Mouse (Mus musculus) forebrain, embryonic 14.5 days (tissue): ENCODE data around the gene Rpe. TPM values are rescaled to one million over a fixed set of nuclear protein-coding genes. Genes with fewer than 3 reads are reported as not detected.
A peak's percentile ranks its signal among the peaks of the same experiment; 100 is the strongest.
"Not testable (repeated sequence)": the region's sequence is repeated elsewhere in the genome, so short reads cannot be mapped to it uniquely, and the experiment has no call there.

Source experiments
- ATAC-seq: fragments of 200-750 bp; cut with Nextera tagmentation; 2 replicates; pipeline ENCODE4 v1.8.0; 2017; ENCODE audit warnings: mild to moderate bottlenecking, moderate library complexity
- DNase-seq: peaks from one replicate; pipeline ENCODE4 v3.0.0-alpha.2; 2015; ENCODE audit warnings: low spot score
- H3K27ac ChIP-seq: fragments of 300-500 bp; sonication (generic); 2 replicates; pipeline ENCODE4 v1.5.1; 2014; ENCODE audit warnings: low read depth, mild to moderate bottlenecking, control low read depth, low read length, moderate library complexity
- H3K27me3 ChIP-seq: fragments of 300-500 bp; sonication (generic); replicated peaks from 2 replicates; pipeline ENCODE4 v1.6.1; 2014; ENCODE audit warnings: low read length, control low read depth, mixed read lengths; ENCODE audit not compliant: control insufficient read depth, insufficient read depth
- H3K36me3 ChIP-seq: fragments of 300-500 bp; sonication (generic); 2 replicates; pipeline ENCODE4 v1.6.1; 2014; ENCODE audit warnings: low read length, control low read depth; ENCODE audit not compliant: control insufficient read depth, insufficient read depth
- H3K4me1 ChIP-seq: fragments of 300-500 bp; sonication (generic); 2 replicates; pipeline ENCODE4 v1.6.1; 2014; ENCODE audit warnings: antibody characterized with exemption, low read length, control low read depth; ENCODE audit not compliant: control insufficient read depth, insufficient read depth
- H3K4me2 ChIP-seq: fragments of 300-500 bp; sonication (generic); 2 replicates; pipeline ENCODE4 v1.6.1; 2014; ENCODE audit warnings: mild to moderate bottlenecking, control low read depth, low read length
- H3K4me3 ChIP-seq: fragments of 300-500 bp; sonication (generic); 2 replicates; pipeline ENCODE4 v1.5.1; 2014; ENCODE audit warnings: low read depth, low read length, control low read depth
- H3K9ac ChIP-seq: fragments of 300-500 bp; sonication (generic); 2 replicates; pipeline ENCODE4 v1.6.1; 2014; ENCODE audit warnings: mild to moderate bottlenecking, low read length, control low read depth, moderate library complexity
- H3K9me3 ChIP-seq: fragments of 300-500 bp; sonication (generic); replicated peaks from 2 replicates; pipeline ENCODE4 v1.6.1; 2016; ENCODE audit warnings: low read length, control low read depth, mixed read lengths; ENCODE audit not compliant: control insufficient read depth
- WGBS: fragments of 180-500 bp; shearing (Covaris S2); extraction: QIAGEN DNeasy Blood & Tissue Kit; methylation state at CpG from one replicate; pipeline ENCODE4 v1.1.7; 2014; 5-methylcytosine and 5-hydroxymethylcytosine counted together
- polyA plus RNA-seq: library from polyadenylated mRNA; unstranded; fragments of >200 nt; fragmentation: Nextera tagmentation; extraction: Ambion mirVana; gene quantifications from 2 replicates; pipeline ENCODE4 v1.2.1, GENCODE M21; 2014

Gene Rpe
- polyA plus RNA-seq, 1 experiment from 2014 or later: 47.9 TPM

- 54% methylated on average over 1 of the region's 1 CpGs for WGBS
- no peaks in the 10 kb centered on the region for H3K27me3 ChIP-seq
- no peak overlapping the region for H3K4me3 ChIP-seq
- H3K4me1 ChIP-seq: no peaks in the 10 kb centered on the region; the same call in 1 of the 2 replicates
- ATAC-seq (no peak), DNase-seq (no peak)
- no peak overlapping the region for H3K4me2 ChIP-seq
- H3K27ac ChIP-seq: no peak overlapping the region
- H3K9me3 ChIP-seq: no peaks in the 10 kb centered on the region
- no peaks in the 10 kb centered on the region for H3K36me3 ChIP-seq
- no peak overlapping the region for H3K9ac ChIP-seq
These were observed 8.3 kb upstream of the Rpe start for GRCm38 (mm10) chr1:66692308-66692707.

DNA sequence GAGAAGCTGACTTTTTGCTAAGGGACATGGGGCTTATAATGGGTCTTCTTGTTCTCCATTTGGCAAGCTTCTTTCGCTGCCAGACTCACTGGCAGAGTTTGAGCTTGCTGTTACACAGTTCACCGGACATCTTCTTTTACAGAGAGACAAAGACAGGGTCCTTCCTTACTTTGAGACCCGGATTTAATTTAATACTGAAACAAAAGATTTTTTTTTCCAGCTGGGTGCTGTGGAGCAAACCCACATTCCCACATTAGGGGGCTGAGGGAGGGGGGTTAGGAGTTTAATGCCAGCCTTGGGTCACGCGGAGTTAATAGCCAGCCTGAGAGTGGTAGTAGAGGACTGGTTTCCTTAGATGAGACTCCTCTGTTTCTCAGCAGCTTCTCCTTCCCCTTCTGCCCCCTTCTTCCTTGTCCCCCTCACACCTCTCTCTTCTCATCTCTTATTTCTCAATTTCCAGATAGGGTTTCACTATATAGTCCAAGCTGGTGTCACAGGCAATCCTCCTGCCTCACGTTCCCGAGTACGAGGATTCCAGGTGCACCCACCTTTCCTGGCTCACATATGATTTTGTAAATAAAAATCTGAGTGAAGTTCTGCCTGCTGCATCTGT is 7.7 kb upstream of the Rpe start:
- H3K4me1 ChIP-seq: no peaks in the 10 kb centered on the region; the same call in 1 of the 2 replicates
- no peaks in the 10 kb centered on the region for H3K36me3 ChIP-seq
- no peak overlapping the region for H3K4me2 ChIP-seq
- DNase-seq: peak; percentile 9
- H3K9ac ChIP-seq: no peak overlapping the region
- H3K4me3 ChIP-seq: no peak overlapping the region
- ATAC-seq: no peak
- no peak overlapping the region for H3K27ac ChIP-seq
- no peaks in the 10 kb centered on the region for H3K27me3 ChIP-seq
- no peaks in the 10 kb centered on the region for H3K9me3 ChIP-seq
- WGBS: 54% methylated on average over 8 of the region's 8 CpGs

GRCm38 (mm10) chr1:66694266-66694665 is 6.4 kb upstream of the Rpe start:
- H3K36me3 ChIP-seq: no peaks in the 10 kb centered on the region
- no peaks in the 10 kb centered on the region for H3K9me3 ChIP-seq
- H3K27me3 ChIP-seq: no peaks in the 10 kb centered on the region
- H3K4me2 ChIP-seq: no peak overlapping the region
- DNase-seq: no peak
- no peak overlapping the region for H3K27ac ChIP-seq
- H3K4me1 ChIP-seq: no peaks in the 10 kb centered on the region; the same call in 1 of the 2 replicates
- no peak overlapping the region for H3K9ac ChIP-seq
- H3K4me3 ChIP-seq: no peak overlapping the region
- WGBS: 86% methylated on average over 5 of the region's 5 CpGs
- ATAC-seq: no peak

DNA sequence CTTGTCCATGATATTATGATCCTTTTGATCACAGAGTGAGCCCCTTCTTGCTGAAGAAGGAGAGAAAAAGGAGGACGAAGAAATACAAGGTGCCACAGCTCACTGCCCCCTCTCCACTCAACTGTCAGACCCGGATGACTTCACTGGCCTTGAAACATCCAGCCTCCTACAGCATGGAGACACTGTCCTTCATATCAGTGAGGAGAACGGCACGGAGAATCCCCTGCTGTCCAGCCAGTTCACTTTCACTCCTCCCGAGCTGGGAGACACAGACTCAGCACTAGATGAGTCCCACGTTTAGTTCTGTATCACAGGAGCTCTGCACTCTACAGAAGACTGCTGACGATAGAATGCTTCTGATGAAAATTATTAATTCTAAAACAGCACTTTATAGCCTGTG is 5.3 kb upstream of the Rpe start:
- no peak overlapping the region for H3K4me3 ChIP-seq
- no peaks in the 10 kb centered on the region for H3K27me3 ChIP-seq
- 73% methylated on average over 7 of the region's 7 CpGs for WGBS
- ATAC-seq: no peak
- no peak overlapping the region for H3K27ac ChIP-seq
- no peak overlapping the region for H3K9ac ChIP-seq
- no peak for DNase-seq
- no peaks in the 10 kb centered on the region; the same call in 1 of the 2 replicates for H3K4me1 ChIP-seq
- no peak overlapping the region for H3K4me2 ChIP-seq
- no peaks in the 10 kb centered on the region for H3K36me3 ChIP-seq
- no peaks in the 10 kb centered on the region for H3K9me3 ChIP-seq

DNA sequence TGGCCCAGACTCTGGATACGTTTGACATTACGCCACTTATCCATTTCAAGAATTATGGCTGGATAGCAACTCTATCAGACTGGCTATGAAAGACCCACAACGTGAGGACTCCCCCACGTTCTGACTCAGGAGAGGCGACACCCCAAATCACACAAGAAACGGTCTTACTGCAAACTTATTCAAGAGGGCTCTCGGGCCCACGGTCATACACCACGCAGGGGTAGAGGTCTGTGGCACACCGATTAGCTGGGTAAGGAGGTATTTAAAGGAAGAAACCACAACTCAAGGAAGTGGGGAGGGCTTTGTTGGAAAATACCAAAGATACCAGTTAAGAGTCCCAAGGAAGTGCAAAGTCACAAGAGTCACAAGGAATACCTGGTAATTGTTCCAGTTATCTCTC is 1.0 kb upstream of the Rpe start:
- not testable (repeated sequence) for H3K4me3 ChIP-seq, H3K9ac ChIP-seq, H3K4me2 ChIP-seq, H3K27me3 ChIP-seq, ATAC-seq, H3K9me3 ChIP-seq, H3K27ac ChIP-seq, H3K36me3 ChIP-seq, DNase-seq, H3K4me1 ChIP-seq
- 84% methylated on average over 10 of the region's 10 CpGs for WGBS

DNA sequence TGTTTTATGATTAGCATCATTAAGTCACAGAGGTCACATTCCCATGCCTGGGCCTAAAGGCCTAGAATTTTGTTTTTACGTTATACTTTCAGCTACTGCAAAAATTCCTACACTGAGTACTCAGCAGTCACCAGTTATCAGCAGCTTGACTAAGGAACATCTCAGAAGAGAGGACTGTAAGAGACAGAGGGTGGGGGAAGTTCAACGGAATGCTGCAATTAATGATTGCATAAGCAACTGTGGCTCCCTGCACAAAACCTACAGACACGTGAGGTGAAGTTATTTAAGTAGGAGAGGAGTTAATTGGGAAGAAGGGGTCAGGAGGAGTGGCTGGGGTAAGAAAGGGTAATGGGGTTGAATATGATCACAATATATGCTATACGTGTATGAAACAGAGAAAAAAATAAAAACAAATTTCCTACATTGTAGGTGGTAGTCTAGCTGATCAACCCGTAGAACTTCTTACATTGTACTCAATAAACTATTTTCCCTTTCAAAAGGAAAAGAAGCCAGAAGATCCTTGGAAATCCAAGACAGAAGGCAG is 410 bp upstream of the Rpe start:
- Histone ChIP-seq H3K27ac (no peak overlapping the region), H3K4me3 (peak overlapping the region; percentile 81), H3K9ac (peak overlapping the region; percentile 80; the same call in 1 of the 2 replicates), H3K27me3 (no peaks in the 10 kb centered on the region), H3K4me1 (peaks cover 7% of the 10 kb centered on the region), H3K4me2 (peak overlapping the region; percentile 37), H3K9me3 (no peaks in the 10 kb centered on the region), H3K36me3 (no peaks in the 10 kb centered on the region)
- no peak for DNase-seq
- ATAC-seq: no peak; the same call in none of the 2 replicates
- 50% methylated on average over 5 of the region's 5 CpGs for WGBS

- H3K27me3 ChIP-seq: no peaks in the 10 kb centered on the region
- WGBS: 36% methylated on average over 2 of the region's 2 CpGs
These were observed 927 bp downstream of the Rpe start for GRCm38 (mm10) chr1:66701576-66701940.

DNA sequence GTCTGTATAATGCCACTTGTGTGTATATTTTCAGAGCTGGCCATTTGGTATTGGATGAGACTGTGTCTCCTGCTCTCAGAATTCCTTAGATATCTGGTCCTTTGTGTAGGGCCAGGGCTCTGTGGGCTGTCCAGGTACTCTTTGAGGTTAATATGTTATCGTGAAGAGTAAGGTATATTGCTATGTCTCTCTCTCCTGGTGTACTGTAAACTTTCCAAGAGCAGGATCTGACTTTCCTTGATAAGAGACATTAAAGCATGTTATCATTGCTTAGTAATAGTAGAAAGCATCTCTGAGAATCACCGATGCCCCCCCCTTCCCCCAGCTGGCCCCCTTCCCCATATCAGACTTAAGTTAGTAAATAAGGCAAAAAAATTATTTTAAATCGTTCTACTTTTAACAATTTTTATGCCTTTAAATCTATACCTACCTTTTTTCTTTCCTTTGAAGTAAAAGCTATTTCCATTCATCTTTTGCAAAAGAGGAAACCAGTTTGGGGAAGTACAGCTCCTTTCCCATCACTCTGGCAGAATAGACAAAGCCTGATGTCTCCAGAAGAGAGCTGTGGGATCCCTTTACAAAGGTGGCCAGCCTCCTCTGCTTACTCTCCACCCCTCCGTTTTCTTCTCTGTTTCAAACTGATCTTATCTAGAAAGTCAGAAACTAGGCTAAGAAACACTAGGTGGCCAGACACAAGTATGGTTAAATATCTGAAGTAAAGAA is 2.2 kb downstream of the Rpe start:
- Histone ChIP-seq H3K9me3 (no peaks in the 10 kb centered on the region), H3K36me3 (peaks cover 3% of the 10 kb centered on the region; the same call in 1 of the 2 replicates), H3K9ac (0 out of 2 replicates have a peak overlapping the region, but pooled peaks have one; percentile 3), H3K4me2 (0 out of 2 replicates have a peak overlapping the region, but pooled peaks have one; percentile 5), H3K27ac (no peak overlapping the region), H3K27me3 (no peaks in the 10 kb centered on the region), H3K4me1 (peaks cover 7% of the 10 kb centered on the region), H3K4me3 (no peak overlapping the region)
- DNase-seq (no peak), ATAC-seq (no peak)
- WGBS: 88% methylated on average over 4 of the region's 4 CpGs

More at GRCm38 (mm10) chr1:66701576-66701940, 927 bp downstream of the Rpe start:
- peaks cover 7% of the 10 kb centered on the region for H3K4me1 ChIP-seq
- H3K9ac ChIP-seq: peak overlapping the region; percentile 80
- ATAC-seq (no peak), DNase-seq (no peak)
- H3K9me3 ChIP-seq: no peaks in the 10 kb centered on the region
- peak overlapping the region; percentile 81 for H3K4me3 ChIP-seq
- H3K36me3 ChIP-seq: no peaks in the 10 kb centered on the region
- H3K27ac ChIP-seq: no peak overlapping the region
- H3K4me2 ChIP-seq: peak overlapping the region; percentile 71

DNA sequence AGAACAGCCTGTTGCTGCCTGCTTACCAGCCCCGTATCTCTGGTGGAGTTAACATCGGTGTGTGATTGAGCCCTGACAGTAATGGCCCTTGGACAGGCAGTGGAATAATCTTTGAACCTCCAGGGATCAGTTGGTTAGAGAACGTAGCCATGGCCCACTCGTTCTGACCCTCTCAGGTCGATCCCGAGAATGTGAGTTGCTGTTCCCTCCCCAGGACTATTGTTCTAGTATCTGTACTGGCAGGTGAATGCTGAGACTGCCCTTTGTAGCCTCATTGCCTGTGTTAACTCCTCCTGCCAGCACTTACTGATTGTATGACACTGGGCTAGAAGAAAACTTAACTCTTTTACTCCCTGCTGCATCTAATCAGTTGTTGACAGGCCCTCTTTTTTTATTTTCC is 3.9 kb downstream of the Rpe start:
- Histone ChIP-seq H3K27ac (no peak overlapping the region), H3K27me3 (no peaks in the 10 kb centered on the region), H3K4me1 (peaks cover 7% of the 10 kb centered on the region), H3K9me3 (no peaks in the 10 kb centered on the region), H3K4me3 (no peak overlapping the region), H3K4me2 (no peak overlapping the region), H3K36me3 (peaks cover 13% of the 10 kb centered on the region; the same call in 1 of the 2 replicates), H3K9ac (no peak overlapping the region)
- DNase-seq (no peak), ATAC-seq (no peak)
- WGBS: 58% methylated on average over 6 of the region's 6 CpGs
